Mouse (Mus musculus): Measurements from ENCODE around the gene Fbxo40. TPM values are rescaled to one million over a fixed set of nuclear protein-coding genes. Genes with fewer than 3 reads are reported as not detected.

Fbxo40 gene
- polyA plus RNA-seq, 2 experiments = 0.06 TPM; not detected in 1

- no peak for TF ChIP-seq EP300 (IDR thresholded peaks at IDR 0.05; ENCODE audit: low read depth)
- Histone ChIP-seq H3K9me3 (ENCODE audit: control insufficient read depth, low read length) (no peaks in the 10 kb centered on the region), H3K27ac (no peak overlapping the region), H3K36me3 (replicated peaks; ENCODE audit: control insufficient read depth, insufficient read depth, low read depth) (no peaks in the 10 kb centered on the region), H3K4me3 (ENCODE audit: insufficient read depth in 1 of 2, low read depth in 2 of 2, low read length in 2 of 2) (no peak overlapping the region), H3K4me2 (ENCODE audit: low read depth) (no peak overlapping the region), H3K27me3 (ENCODE audit: control insufficient read depth, insufficient read depth, low read length) (no peaks in the 10 kb centered on the region), H3K4me1 (replicated peaks; ENCODE audit: control insufficient read depth in 2 of 2, insufficient read depth in 2 of 2, low read length in 1 of 2) (no peaks in the 10 kb centered on the region), H3K9ac (replicated peaks) (no peak overlapping the region)
- no peak for ATAC-seq (ENCODE audit: insufficient read depth)
- no peak for DNase-seq (ENCODE audit: low read depth in 3 of 3, low spot score in 3 of 3)
- WGBS (ENCODE audit: insufficient replicate concordance) = 47% methylated on average over 6 of the region's 6 CpGs
Measured at GRCm38 (mm10) chr16:36997650-36998049, 7.4 kb upstream of the Fbxo40 start.

- Histone ChIP-seq H3K4me2 (ENCODE audit: low read depth) (no peak overlapping the region), H3K4me3 (ENCODE audit: insufficient read depth in 1 of 2, low read depth in 2 of 2, low read length in 2 of 2) (no peak overlapping the region), H3K27ac (no peak overlapping the region), H3K4me1 (replicated peaks; ENCODE audit: control insufficient read depth in 2 of 2, insufficient read depth in 2 of 2, low read length in 1 of 2) (0 out of 4 replicates have a peak, but pooled peaks cover 0 to 2% of the 10 kb centered on the region in 2 experiments), H3K9ac (replicated peaks) (no peak overlapping the region), H3K36me3 (replicated peaks; ENCODE audit: control insufficient read depth, insufficient read depth, low read depth) (no peaks in the 10 kb centered on the region), H3K27me3 (ENCODE audit: control insufficient read depth, insufficient read depth, low read length) (no peaks in the 10 kb centered on the region), H3K9me3 (ENCODE audit: control insufficient read depth, low read length) (no peaks in the 10 kb centered on the region)
- 59% methylated on average over 8 of the region's 8 CpGs for WGBS (ENCODE audit: insufficient replicate concordance)
- ATAC-seq (ENCODE audit: insufficient read depth) = no peak
- DNase-seq (ENCODE audit: low read depth in 3 of 3, low spot score in 3 of 3) = no peak
- TF ChIP-seq EP300 (IDR thresholded peaks at IDR 0.05; ENCODE audit: low read depth) (no peak), CTCF (IDR thresholded peaks at IDR 0.05; ENCODE audit: low read depth) (no peak)
Measured at GRCm38 (mm10) chr16:36989493-36989892, 774 bp downstream of the Fbxo40 start.

- DNase-seq (ENCODE audit: low read depth in 3 of 3, low spot score in 3 of 3) = no peak
- TF ChIP-seq EP300 (IDR thresholded peaks at IDR 0.05; ENCODE audit: low read depth) = no peak
- no peak for TF ChIP-seq CTCF (IDR thresholded peaks at IDR 0.05; ENCODE audit: low read depth)
Measured at GRCm38 (mm10) chr16:36988066-36988465, 2.2 kb downstream of the Fbxo40 start.

GRCm38 (mm10) chr16:36987399-36987798 is 2.9 kb downstream of the Fbxo40 start:
- no peak for DNase-seq (ENCODE audit: low read depth in 3 of 3, low spot score in 3 of 3)
- Histone ChIP-seq H3K4me2 (ENCODE audit: low read depth) (no peak overlapping the region), H3K4me3 (ENCODE audit: insufficient read depth in 1 of 2, low read depth in 2 of 2, low read length in 2 of 2) (no peak overlapping the region), H3K9me3 (ENCODE audit: control insufficient read depth, low read length) (no peaks in the 10 kb centered on the region), H3K4me1 (replicated peaks; ENCODE audit: control insufficient read depth in 2 of 2, insufficient read depth in 2 of 2, low read length in 1 of 2) (0 out of 4 replicates have a peak, but pooled peaks cover 0 to 2% of the 10 kb centered on the region in 2 experiments), H3K36me3 (replicated peaks; ENCODE audit: control insufficient read depth, insufficient read depth, low read depth) (no peaks in the 10 kb centered on the region), H3K27ac (no peak overlapping the region), H3K9ac (replicated peaks) (no peak overlapping the region), H3K27me3 (ENCODE audit: control insufficient read depth, insufficient read depth, low read length) (no peaks in the 10 kb centered on the region)
- no peak for ATAC-seq (ENCODE audit: insufficient read depth)
- TF ChIP-seq EP300 (IDR thresholded peaks at IDR 0.05; ENCODE audit: low read depth) = no peak
- TF ChIP-seq CTCF (IDR thresholded peaks at IDR 0.05; ENCODE audit: low read depth) = no peak
- 54% methylated on average over 2 of the region's 2 CpGs for WGBS (ENCODE audit: insufficient replicate concordance)

More at GRCm38 (mm10) chr16:36988066-36988465, 2.2 kb downstream of the Fbxo40 start:
- H3K27ac ChIP-seq = no peak overlapping the region
- H3K4me2 ChIP-seq (ENCODE audit: low read depth) = no peak overlapping the region
- no peaks in the 10 kb centered on the region for H3K27me3 ChIP-seq (ENCODE audit: control insufficient read depth, insufficient read depth, low read length)
- H3K9me3 ChIP-seq (ENCODE audit: control insufficient read depth, low read length) = no peaks in the 10 kb centered on the region
- no peaks in the 10 kb centered on the region for H3K36me3 ChIP-seq (replicated peaks; ENCODE audit: control insufficient read depth, insufficient read depth, low read depth)
- 0 out of 4 replicates have a peak, but pooled peaks cover 0 to 2% of the 10 kb centered on the region in 2 experiments for H3K4me1 ChIP-seq (replicated peaks; ENCODE audit: control insufficient read depth in 2 of 2, insufficient read depth in 2 of 2, low read length in 1 of 2)
- ATAC-seq (ENCODE audit: insufficient read depth) = no peak
- H3K9ac ChIP-seq (replicated peaks) = no peak overlapping the region
- no peak overlapping the region for H3K4me3 ChIP-seq (ENCODE audit: insufficient read depth in 1 of 2, low read depth in 2 of 2, low read length in 2 of 2)

GRCm38 (mm10) chr16:36985636-36986042 is 4.6 kb downstream of the Fbxo40 start:
- ATAC-seq (ENCODE audit: insufficient read depth) = 0 out of 2 replicates have a peak, but pooled peaks have one; percentile 33
- WGBS (ENCODE audit: insufficient replicate concordance) = 17% methylated on average over 5 of the region's 5 CpGs
- TF ChIP-seq CTCF (IDR thresholded peaks at IDR 0.05; ENCODE audit: low read depth) (no peak), EP300 (IDR thresholded peaks at IDR 0.05; ENCODE audit: low read depth) (no peak)
- no peak overlapping the region for H3K9ac ChIP-seq (replicated peaks)
- no peak overlapping the region for H3K4me3 ChIP-seq (ENCODE audit: insufficient read depth in 1 of 2, low read depth in 2 of 2, low read length in 2 of 2)
- DNase-seq (ENCODE audit: low read depth in 3 of 3, low spot score in 3 of 3) = peak in 2 of 3 experiments; percentile 26 to 27
- H3K4me2 ChIP-seq (ENCODE audit: low read depth) = no peak overlapping the region
- no peaks in the 10 kb centered on the region for H3K36me3 ChIP-seq (replicated peaks; ENCODE audit: control insufficient read depth, insufficient read depth, low read depth)
- H3K9me3 ChIP-seq (ENCODE audit: control insufficient read depth, low read length) = no peaks in the 10 kb centered on the region
- H3K27me3 ChIP-seq (ENCODE audit: control insufficient read depth, insufficient read depth, low read length) = no peaks in the 10 kb centered on the region
- H3K27ac ChIP-seq = no peak overlapping the region
- 0 out of 4 replicates have a peak, but pooled peaks cover 0 to 2% of the 10 kb centered on the region in 2 experiments for H3K4me1 ChIP-seq (replicated peaks; ENCODE audit: control insufficient read depth in 2 of 2, insufficient read depth in 2 of 2, low read length in 1 of 2)

All from liver, embryonic 14.5 days (tissue).